Mouse (Mus musculus) left cerebral cortex, postnatal 14 days (tissue): Measurements from ENCODE around the gene Gnpat. TPM values are rescaled to one million over a fixed set of nuclear protein-coding genes. Genes with fewer than 3 reads are reported as not detected.
"Not testable (repeated sequence)": the region's sequence is repeated elsewhere in the genome, so short reads cannot be mapped to it uniquely, and the experiment has no call there.

ENCODE experiments used
- DNase-seq, 2 experiments: peaks; one replicate each; pipeline ENCODE4 v3.0.0; 2021 to 2022; ENCODE audit warnings: low spot score in 2 of 2, mixed read lengths in 1 of 2
- intact Hi-C: fragments of 180-260 bp; cut with DNase I; formaldehyde crosslinking; loops from one replicate; pipeline ENCODE4 v1.15.1; 2025
- total RNA-seq, 2 experiments: library from RNA; stranded (reverse); gene quantifications; 2 replicates each; pipeline ENCODE4 v1.2.3; 2021

Gnpat gene
- total RNA-seq, 2 experiments from 2014 or later = 56.2 to 60.9 TPM

- no peak for DNase-seq
- intact Hi-C loops = no loop called here
Observed at GRCm38 (mm10) chr8:124839371-124839770, 23.5 kb upstream of the Gnpat start.

DNA sequence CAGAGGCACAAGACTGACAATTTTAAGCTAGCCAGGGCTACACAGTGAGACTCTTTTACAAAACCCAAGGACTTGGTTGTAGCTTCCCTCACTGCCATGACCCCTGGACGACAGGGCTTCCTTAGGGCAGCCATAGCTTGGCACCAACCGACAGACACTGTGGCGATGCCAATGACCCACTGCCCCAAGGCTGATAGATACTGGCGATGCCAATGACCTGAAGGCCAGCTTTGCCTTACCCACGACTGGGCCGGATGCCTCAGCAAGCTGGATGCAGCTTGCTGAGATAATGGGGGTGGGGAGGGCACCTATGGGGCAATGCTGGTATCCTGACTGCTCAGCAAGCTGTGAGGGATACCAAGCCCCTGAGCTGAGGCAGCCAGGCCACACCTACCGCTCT, 21.9 kb upstream of the Gnpat start:
- intact Hi-C loops = no loop called here
- no peak for DNase-seq

GRCm38 (mm10) chr8:124841775-124842174, 21.1 kb upstream of the Gnpat start:
- intact Hi-C loops = no loop called here
- DNase-seq = no peak

DNA sequence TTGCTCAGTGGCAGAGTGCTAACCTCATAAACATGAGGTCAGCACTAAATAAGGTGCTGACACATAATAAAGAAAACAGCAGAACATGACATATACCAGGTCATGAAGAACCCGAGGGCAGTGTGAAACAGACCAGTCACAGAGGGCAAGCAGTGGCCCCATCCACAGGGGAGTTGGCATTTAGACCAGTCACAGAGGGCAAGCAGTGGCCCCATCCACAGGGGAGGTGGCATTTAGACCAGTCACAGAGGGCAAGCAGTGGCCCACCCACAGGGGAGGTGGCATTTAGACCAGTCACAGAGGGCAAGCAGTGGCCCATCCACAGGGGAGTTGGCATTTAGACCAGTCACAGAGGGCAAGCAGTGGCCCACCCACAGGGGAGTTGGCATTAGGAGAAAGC, 19.9 kb upstream of the Gnpat start:
- intact Hi-C loops, DNase-seq: not testable (repeated sequence)

- intact Hi-C loops = no loop called here
- DNase-seq = no peak
Observed at GRCm38 (mm10) chr8:124845131-124845530, 17.7 kb upstream of the Gnpat start.

DNA sequence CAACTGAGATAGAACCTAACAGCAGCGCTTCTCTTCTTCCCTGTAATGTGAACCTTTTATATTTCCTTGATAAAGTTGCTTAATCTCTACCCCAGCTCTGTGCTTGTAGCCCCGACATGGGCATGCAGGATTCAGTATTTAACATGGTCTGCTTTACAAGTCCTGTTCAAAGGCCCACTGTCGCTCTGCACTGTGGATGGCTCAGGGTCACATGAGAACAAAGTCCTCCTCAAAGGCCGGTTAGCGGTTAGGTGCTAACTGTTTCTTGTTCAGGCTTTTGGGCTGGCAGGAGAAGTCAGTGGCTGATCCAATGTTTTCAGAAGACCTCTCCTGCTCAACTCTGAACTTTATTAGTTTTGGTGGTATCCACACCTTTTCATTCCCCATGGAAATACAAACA, 17.3 kb upstream of the Gnpat start:
- intact Hi-C loops = no loop called here
- DNase-seq = no peak

DNA sequence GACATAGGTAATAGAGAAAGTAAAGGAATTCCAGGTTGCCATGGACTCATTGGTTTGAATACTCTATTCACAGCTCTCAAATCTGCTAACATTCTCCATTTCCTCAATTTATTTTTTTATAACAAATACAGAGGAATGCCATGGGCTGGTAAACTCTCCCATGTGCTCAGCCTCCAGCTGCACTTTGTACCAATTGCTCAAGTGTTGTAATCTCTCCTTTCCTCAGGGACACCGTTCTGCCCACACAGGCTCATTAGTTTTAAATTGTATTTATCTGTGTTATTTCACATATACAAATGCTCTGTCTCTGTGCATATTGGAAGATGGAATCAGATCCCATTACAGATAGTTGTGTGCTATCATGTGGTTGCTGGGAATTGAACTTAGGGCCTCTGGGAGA, 9.3 kb upstream of the Gnpat start:
- intact Hi-C loops = no loop called here
- no peak for DNase-seq

GRCm38 (mm10) chr8:124859466-124859865, 3.4 kb upstream of the Gnpat start:
- DNase-seq = no peak
- intact Hi-C loops = no loop called here

DNA sequence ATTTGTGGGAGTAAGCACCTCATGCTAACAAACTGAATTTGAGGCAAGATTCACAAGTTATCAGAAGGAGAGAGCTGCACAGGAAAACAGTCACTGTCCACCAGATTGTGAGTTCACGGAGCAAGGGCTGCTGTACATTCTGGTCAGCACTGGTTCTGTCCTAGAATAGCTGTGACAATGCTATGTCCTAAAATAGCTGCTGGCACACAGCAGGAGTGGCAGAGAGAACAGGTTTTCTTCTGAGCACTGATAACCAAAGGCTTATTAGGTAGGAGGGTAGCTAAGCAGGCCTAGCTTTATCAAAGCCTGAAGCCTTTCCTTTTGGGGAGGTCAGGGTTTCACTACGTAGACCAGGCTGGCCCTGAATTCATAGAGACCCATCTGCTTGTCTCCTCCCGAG, 2.6 kb upstream of the Gnpat start:
- no peak for DNase-seq
- intact Hi-C loops = no loop called here

DNA sequence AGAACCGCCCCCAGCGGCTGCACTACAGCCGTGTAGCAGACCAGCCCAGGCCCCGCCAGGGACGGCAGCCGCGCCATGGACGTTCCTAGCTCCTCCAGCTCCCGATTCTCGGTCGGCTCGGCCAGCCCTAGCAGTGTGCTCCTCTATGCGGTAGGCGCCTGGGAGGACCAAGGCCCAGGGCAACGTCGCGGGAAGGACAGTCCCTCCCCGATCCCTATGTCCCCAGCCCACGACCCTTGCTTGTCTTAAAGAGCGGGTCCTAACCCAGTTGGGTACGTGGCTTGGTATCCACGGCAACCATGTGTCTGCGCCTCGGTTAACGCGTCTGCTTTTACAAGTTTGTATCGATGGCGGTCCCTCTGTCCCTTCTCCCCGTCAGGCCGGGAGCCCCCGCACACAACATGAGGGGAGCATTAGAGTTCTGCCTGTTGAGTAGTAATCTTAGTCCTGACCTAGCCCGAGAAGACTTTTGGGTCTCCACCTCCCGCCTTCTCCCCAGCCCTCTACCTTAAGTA, 387 bp downstream of the Gnpat start:
- intact Hi-C loops = no loop called here
- DNase-seq = no peak

DNA sequence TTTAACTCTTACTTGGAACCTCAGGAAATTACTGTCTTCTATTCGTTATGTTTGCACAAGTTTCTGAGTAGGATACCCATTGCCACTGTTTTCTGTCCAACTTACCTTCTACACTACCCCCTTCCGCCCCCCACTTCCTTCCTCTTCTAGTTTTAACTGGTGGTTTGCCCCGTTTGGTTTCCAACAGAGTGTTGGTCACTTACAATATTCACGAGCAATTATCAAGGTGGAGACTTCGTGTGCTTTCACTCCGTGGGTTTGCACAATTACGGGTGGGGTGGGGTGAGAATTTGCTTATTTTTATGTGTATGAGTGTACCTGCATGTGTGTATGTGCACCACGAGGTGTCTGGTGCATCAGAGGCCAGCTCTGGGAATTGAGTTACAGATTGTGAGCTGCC, 896 bp downstream of the Gnpat start:
- intact Hi-C loops = no loop called here
- no peak for DNase-seq

- DNase-seq = no peak
- intact Hi-C loops = no loop called here
Observed at GRCm38 (mm10) chr8:124866669-124867068, 3.8 kb downstream of the Gnpat start.

GRCm38 (mm10) chr8:124867126-124867525, 4.3 kb downstream of the Gnpat start:
- no peak for DNase-seq
- intact Hi-C loops = no loop called here

DNA sequence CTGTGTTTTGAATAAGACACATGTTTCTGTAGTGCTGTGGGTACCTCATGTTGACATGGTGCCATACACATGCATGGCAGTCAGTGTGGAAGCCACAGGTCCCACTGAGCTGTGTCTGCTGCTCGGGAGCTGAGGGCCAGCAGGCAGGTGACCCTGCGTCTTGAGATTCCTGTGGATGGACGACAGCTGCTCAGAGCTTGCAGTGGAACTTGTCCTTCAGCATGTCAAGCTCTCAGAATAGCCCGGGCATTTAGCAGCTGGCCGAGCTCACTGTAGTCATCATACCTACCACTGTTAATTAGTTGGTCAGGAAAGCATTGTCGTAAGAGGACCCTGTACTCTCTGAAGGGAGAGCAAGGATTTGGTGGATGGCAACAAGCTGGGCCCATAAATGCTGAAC, 6.9 kb downstream of the Gnpat start:
- no peak for DNase-seq

DNA sequence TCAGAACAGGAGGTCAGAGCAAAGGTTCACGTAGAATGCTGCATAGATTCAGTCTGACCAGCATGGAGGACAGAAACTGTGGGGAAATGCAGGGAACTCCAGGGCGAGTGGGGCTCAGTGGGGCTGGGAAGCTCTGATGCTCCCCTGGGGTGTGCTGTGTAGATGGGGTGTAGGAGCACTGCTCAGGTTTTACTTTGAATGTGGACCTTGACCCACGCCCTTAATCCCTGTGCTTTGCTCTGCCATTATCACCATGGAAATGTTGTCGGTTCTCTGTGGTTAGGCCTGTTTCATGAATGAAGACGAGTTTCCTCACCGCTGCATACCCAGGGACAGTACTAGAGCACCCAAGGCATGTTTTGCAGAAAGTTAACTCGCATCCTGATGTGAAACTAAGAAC, 8.6 kb downstream of the Gnpat start:
- intact Hi-C loops = no loop called here
- DNase-seq = no peak

More for the DNA sequence above, 6.9 kb downstream of the Gnpat start:
- intact Hi-C loops = no loop called here

DNA sequence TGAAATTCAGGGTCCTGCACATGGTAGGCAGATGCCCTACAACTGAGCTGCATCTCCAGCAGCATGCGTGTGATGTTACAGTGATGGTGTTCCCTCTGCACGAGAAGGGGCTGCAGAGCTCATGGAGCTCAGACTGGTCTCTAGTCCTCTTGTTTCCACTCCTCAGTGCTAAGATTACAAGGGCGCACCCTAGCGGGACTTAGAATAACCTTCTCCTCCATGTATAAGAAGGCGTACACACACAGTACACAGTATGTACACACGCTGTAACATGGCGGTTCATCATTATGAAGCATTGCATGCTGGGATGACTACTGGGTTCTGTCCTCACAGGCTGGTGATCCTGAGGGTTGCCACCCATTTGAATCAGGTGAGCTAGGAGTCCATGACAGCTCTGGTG, 9.2 kb downstream of the Gnpat start:
- intact Hi-C loops = no loop called here
- no peak for DNase-seq

GRCm38 (mm10) chr8:124872690-124873089, 9.9 kb downstream of the Gnpat start:
- intact Hi-C loops = no loop called here
- DNase-seq = no peak

- intact Hi-C loops = no loop called here
- DNase-seq = no peak
Observed at GRCm38 (mm10) chr8:124878141-124878540, 15.3 kb downstream of the Gnpat start.

DNA sequence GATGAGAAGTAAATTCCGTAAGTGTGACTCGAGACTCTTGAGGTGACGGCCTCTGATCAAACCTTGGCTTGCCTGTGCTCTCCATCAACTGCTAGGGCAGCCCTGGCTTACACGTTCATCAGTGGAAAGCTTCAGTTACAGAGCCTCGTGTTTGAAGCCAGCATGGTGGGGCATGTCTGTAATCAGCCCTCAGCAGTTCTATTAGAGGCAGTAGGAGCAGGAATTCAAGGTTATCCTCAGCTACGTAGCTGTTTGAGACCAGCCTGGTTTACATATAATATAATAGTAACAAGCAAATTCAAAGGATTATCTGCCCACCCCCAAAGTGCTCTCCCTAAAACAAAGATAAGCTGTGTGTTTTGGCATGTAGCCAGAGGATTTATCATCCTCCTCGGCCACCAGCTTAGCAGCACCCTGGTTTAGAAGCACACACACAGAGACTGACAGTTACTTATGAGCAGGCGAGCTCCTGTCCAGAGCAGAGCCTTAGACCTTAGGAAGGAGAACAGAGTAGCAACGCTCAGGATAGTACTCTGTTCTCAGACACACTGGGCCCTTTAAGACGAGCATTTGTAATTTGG, 16.2 kb downstream of the Gnpat start:
- intact Hi-C loops = no loop called here
- no peak for DNase-seq

DNA sequence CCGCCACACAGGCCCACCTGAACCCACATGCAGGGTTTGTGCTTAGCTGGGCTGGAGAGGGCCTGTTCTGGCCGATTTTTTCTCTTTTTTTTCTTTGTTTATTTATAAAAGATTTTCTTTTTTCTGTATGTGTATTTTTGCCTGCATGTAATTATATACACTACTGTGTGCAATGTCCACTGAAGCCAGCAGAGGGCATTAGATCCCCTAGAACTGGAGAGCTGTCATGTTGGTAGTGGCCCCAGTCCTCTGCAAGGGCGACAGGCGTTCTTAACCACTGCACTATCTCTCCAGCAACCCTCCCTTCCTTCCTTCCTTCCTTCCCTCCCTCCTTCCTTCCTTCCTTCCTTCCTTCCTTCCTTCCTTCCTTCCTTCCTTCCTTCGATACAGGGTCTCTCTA, 25.6 kb downstream of the Gnpat start:
- DNase-seq = no peak

GRCm38 (mm10) chr8:124892596-124892995, 29.8 kb downstream of the Gnpat start:
- intact Hi-C loops = no loop called here
- DNase-seq = no peak

More for the DNA sequence above, 25.6 kb downstream of the Gnpat start:
- intact Hi-C loops = no loop called here
